Mouse (Mus musculus) lung, embryonic 16.5 days (tissue): ENCODE measurements around the gene Nefh. TPM values are rescaled to one million over a fixed set of nuclear protein-coding genes. Genes with fewer than 3 reads are reported as not detected.

ENCODE experiments used
- ATAC-seq: fragments of 200-750 bp; cut with Nextera tagmentation; 2 replicates; pipeline ENCODE4 v1.8.0; 2017; ENCODE audit warnings: low read depth, mild to moderate bottlenecking, moderate library complexity
- H3K27ac ChIP-seq: fragments of 300-500 bp; sonication (generic); 2 replicates; pipeline ENCODE4 v1.5.1; 2014; ENCODE audit warnings: mild to moderate bottlenecking, control low read depth, low read length
- H3K27me3 ChIP-seq: fragments of 300-500 bp; sonication (generic); 2 replicates; pipeline ENCODE4 v1.6.1; 2014; ENCODE audit warnings: low read depth, low read length, mixed read lengths; ENCODE audit not compliant: control insufficient read depth, insufficient read depth
- H3K36me3 ChIP-seq: fragments of 300-500 bp; sonication (generic); 2 replicates; pipeline ENCODE4 v1.6.1; 2014; ENCODE audit warnings: low read length; ENCODE audit not compliant: control insufficient read depth, insufficient read depth
- H3K4me1 ChIP-seq: fragments of 300-500 bp; sonication (generic); replicated peaks from 2 replicates; pipeline ENCODE4 v1.6.1; 2014; ENCODE audit warnings: low read length, mixed read lengths; ENCODE audit not compliant: control insufficient read depth, insufficient read depth
- H3K4me2 ChIP-seq: fragments of 300-500 bp; sonication (generic); 2 replicates; pipeline ENCODE4 v1.6.1; 2014; ENCODE audit warnings: low read depth, low read length, control low read depth
- H3K4me3 ChIP-seq: fragments of 300-500 bp; sonication (generic); 2 replicates; pipeline ENCODE4 v1.5.1; 2014; ENCODE audit warnings: mild to moderate bottlenecking, low read length, control low read depth
- H3K9ac ChIP-seq: fragments of 300-500 bp; sonication (generic); 2 replicates; pipeline ENCODE4 v1.6.1; 2014; ENCODE audit warnings: low read length, control low read depth
- H3K9me3 ChIP-seq: fragments of 300-500 bp; sonication (generic); 2 replicates; pipeline ENCODE4 v1.6.1; 2016; ENCODE audit warnings: low read length; ENCODE audit not compliant: control insufficient read depth
- WGBS: fragments of 180-500 bp; shearing (Covaris S2); extraction: QIAGEN DNeasy Blood & Tissue Kit; methylation state at CpG from one replicate; pipeline ENCODE4 v1.1.7; 2014; 5-methylcytosine and 5-hydroxymethylcytosine counted together
- polyA plus RNA-seq: library from polyadenylated mRNA; unstranded; fragments of >200 nt; fragmentation: Nextera tagmentation; extraction: Ambion mirVana; gene quantifications from 2 replicates; pipeline ENCODE4 v1.2.1, GENCODE M21; 2015

The Nefh gene
- 0.26 TPM in 2 replicates for polyA plus RNA-seq

GRCm38 (mm10) chr11:4947813-4948174 lies at the start of gene Nefh:
Gene Nefh, minus strand, starts transcription at chr11:4948064.
- no peaks in the 10 kb centered on the region for H3K36me3 ChIP-seq
- H3K27me3 ChIP-seq: peaks cover 56% of the 10 kb centered on the region
- 2% methylated on average over 37 of the region's 41 CpGs for WGBS
- H3K9me3 ChIP-seq: no peaks in the 10 kb centered on the region
- ATAC-seq: peak; percentile 32; the same call in 1 of the 2 replicates
- no peak within 1 kb of the TSS for H3K9ac ChIP-seq
- H3K4me3 ChIP-seq: peak within 1 kb of the TSS; percentile 50
- H3K4me1 ChIP-seq: peaks cover 13% of the 10 kb centered on the region
- peak within 1 kb of the TSS; percentile 85 for H3K4me2 ChIP-seq
- H3K27ac ChIP-seq: no peak within 1 kb of the TSS

- no peak for ATAC-seq
- H3K36me3 ChIP-seq: no peaks in the 10 kb centered on the region
- no peaks in the 10 kb centered on the region for H3K27me3 ChIP-seq
- no peaks in the 10 kb centered on the region for H3K9me3 ChIP-seq
- H3K27ac ChIP-seq: no peak overlapping the region
- 79% methylated on average over 5 of the region's 5 CpGs for WGBS
- no peak overlapping the region for H3K4me2 ChIP-seq
- H3K4me3 ChIP-seq: no peak overlapping the region
- no peaks in the 10 kb centered on the region for H3K4me1 ChIP-seq
- no peak overlapping the region for H3K9ac ChIP-seq
Measured at GRCm38 (mm10) chr11:4996621-4997199, 48.8 kb upstream of the Nefh start.

- Histone ChIP-seq H3K9me3 (no peaks in the 10 kb centered on the region), H3K9ac (no peak overlapping the region), H3K4me3 (no peak overlapping the region), H3K27me3 (no peaks in the 10 kb centered on the region), H3K4me1 (no peaks in the 10 kb centered on the region), H3K36me3 (no peaks in the 10 kb centered on the region), H3K27ac (no peak overlapping the region), H3K4me2 (no peak overlapping the region)
- no peak for ATAC-seq
- 87% methylated on average over 3 of the region's 3 CpGs for WGBS
Measured at GRCm38 (mm10) chr11:4995676-4996075, 47.8 kb upstream of the Nefh start.

GRCm38 (mm10) chr11:4992471-4992870 lies 44.6 kb upstream of the Nefh start:
- 85% methylated on average over 2 of the region's 2 CpGs for WGBS
- H3K4me1 ChIP-seq: peaks cover 3% of the 10 kb centered on the region; the same call in 1 of the 2 replicates
- H3K27ac ChIP-seq: no peak overlapping the region
- no peaks in the 10 kb centered on the region for H3K27me3 ChIP-seq
- no peak overlapping the region for H3K4me3 ChIP-seq
- no peak overlapping the region for H3K9ac ChIP-seq
- no peaks in the 10 kb centered on the region for H3K9me3 ChIP-seq
- no peak overlapping the region for H3K4me2 ChIP-seq
- ATAC-seq: no peak
- H3K36me3 ChIP-seq: no peaks in the 10 kb centered on the region

GRCm38 (mm10) chr11:4989187-4989586 lies 41.3 kb upstream of the Nefh start:
- peaks cover 6% of the 10 kb centered on the region; the same call in 1 of the 2 replicates for H3K4me1 ChIP-seq
- 60% methylated on average over 3 of the region's 3 CpGs for WGBS
- no peak overlapping the region for H3K4me3 ChIP-seq
- H3K27me3 ChIP-seq: no peaks in the 10 kb centered on the region
- no peak overlapping the region for H3K9ac ChIP-seq
- no peak for ATAC-seq
- H3K4me2 ChIP-seq: no peak overlapping the region
- no peaks in the 10 kb centered on the region for H3K36me3 ChIP-seq
- no peak overlapping the region for H3K27ac ChIP-seq
- no peaks in the 10 kb centered on the region for H3K9me3 ChIP-seq

- 44% methylated on average over 11 of the region's 11 CpGs for WGBS
- ATAC-seq: 0 out of 2 replicates have a peak, but pooled peaks have one; percentile 7
- H3K4me3 ChIP-seq: peak overlapping the region; percentile 74
- peak overlapping the region; percentile 80 for H3K4me2 ChIP-seq
- peak overlapping the region; percentile 71 for H3K9ac ChIP-seq
- H3K36me3 ChIP-seq: no peaks in the 10 kb centered on the region
- no peaks in the 10 kb centered on the region for H3K27me3 ChIP-seq
- no peak overlapping the region for H3K27ac ChIP-seq
- H3K4me1 ChIP-seq: peaks cover 6% of the 10 kb centered on the region; the same call in 1 of the 2 replicates
- no peaks in the 10 kb centered on the region for H3K9me3 ChIP-seq
Measured at GRCm38 (mm10) chr11:4987487-4987852, 39.6 kb upstream of the Nefh start.

- Histone ChIP-seq H3K27me3 (no peaks in the 10 kb centered on the region), H3K4me2 (peak within 1 kb of the TSS; percentile 80), H3K4me1 (peaks cover 6% of the 10 kb centered on the region; the same call in 1 of the 2 replicates), H3K27ac (no peak within 1 kb of the TSS), H3K9ac (peak within 1 kb of the TSS; percentile 71), H3K4me3 (peak within 1 kb of the TSS; percentile 74), H3K36me3 (no peaks in the 10 kb centered on the region), H3K9me3 (no peaks in the 10 kb centered on the region)
- peak; percentile 95 for ATAC-seq
- WGBS: 1% methylated on average over 62 of the region's 62 CpGs
Measured at GRCm38 (mm10) chr11:4986695-4987486, 39.0 kb upstream of the Nefh start, which contains the start of gene Ap1b1. Gene Ap1b1, plus strand, starts transcription at chr11:4986824.

GRCm38 (mm10) chr11:4984799-4985198 lies 36.9 kb upstream of the Nefh start:
- no peak overlapping the region for H3K9ac ChIP-seq
- H3K9me3 ChIP-seq: no peaks in the 10 kb centered on the region
- no peak overlapping the region for H3K27ac ChIP-seq
- H3K4me1 ChIP-seq: peaks cover 6% of the 10 kb centered on the region; the same call in 1 of the 2 replicates
- H3K4me2 ChIP-seq: no peak overlapping the region
- H3K4me3 ChIP-seq: no peak overlapping the region
- no peaks in the 10 kb centered on the region for H3K36me3 ChIP-seq
- no peaks in the 10 kb centered on the region for H3K27me3 ChIP-seq
- ATAC-seq: no peak
- 67% methylated on average over 3 of the region's 3 CpGs for WGBS

- Histone ChIP-seq H3K4me2 (0 out of 2 replicates have a peak overlapping the region, but pooled peaks have one; percentile 30), H3K4me3 (no peak overlapping the region), H3K27ac (no peak overlapping the region), H3K36me3 (no peaks in the 10 kb centered on the region), H3K4me1 (peaks cover 6% of the 10 kb centered on the region; the same call in 1 of the 2 replicates), H3K27me3 (no peaks in the 10 kb centered on the region), H3K9ac (no peak overlapping the region), H3K9me3 (no peaks in the 10 kb centered on the region)
- no peak for ATAC-seq
- WGBS: 2% methylated on average over 5 of the region's 5 CpGs
Measured at GRCm38 (mm10) chr11:4984249-4984648, 36.4 kb upstream of the Nefh start.
